Mouse (Mus musculus) lung, postnatal 14 days (tissue): ENCODE measurements around the gene Cd109.

Experiments
- DNase-seq: peaks from one replicate; pipeline ENCODE4 v3.0.0; 2021

The Cd109 gene

GRCm38 (mm10) chr9:78646008-78646777 lies 30.8 kb downstream of the Cd109 start:
- DNase-seq = peak; percentile 72

- no peak for DNase-seq
These were observed 33.3 kb downstream of the Cd109 start for GRCm38 (mm10) chr9:78648641-78649040.

DNA sequence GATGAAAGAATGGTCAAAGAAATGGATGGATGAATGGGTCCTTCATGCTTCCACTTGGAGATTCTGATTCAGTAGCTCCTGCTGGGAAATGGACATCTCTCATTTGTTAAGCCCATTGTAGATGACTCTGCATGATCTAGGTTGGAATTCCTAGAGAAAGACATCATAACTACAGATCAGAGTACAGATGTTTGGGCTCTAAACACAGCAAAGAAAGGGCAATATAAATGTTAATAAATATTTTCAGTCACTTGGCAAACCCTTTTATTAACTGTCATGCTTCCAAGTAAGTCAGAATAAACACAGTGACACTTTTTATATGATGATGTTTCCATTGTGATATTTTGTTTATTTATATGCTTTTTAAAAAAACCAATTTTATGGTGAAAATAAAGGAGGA lies 34.1 kb downstream of the Cd109 start:
- no peak for DNase-seq

DNA sequence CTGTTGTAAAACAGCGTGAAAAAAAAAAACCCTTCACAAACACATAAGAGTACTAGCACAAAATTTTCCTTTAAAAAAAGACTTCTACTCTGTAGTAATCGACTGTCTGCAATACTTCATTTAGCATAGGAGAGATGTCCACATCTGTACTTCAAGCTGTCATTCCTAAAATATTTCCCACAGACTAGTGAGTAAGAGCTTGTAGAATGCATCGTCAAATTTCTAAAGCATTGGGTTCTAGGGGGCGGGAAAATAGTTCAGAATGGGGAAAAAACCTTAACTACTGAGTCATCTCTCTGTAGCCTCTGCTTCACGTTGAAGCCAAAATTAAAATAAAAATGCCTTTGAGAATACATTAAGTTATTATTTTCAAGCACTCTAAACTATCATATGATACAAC lies 42.2 kb downstream of the Cd109 start:
- no peak for DNase-seq

DNA sequence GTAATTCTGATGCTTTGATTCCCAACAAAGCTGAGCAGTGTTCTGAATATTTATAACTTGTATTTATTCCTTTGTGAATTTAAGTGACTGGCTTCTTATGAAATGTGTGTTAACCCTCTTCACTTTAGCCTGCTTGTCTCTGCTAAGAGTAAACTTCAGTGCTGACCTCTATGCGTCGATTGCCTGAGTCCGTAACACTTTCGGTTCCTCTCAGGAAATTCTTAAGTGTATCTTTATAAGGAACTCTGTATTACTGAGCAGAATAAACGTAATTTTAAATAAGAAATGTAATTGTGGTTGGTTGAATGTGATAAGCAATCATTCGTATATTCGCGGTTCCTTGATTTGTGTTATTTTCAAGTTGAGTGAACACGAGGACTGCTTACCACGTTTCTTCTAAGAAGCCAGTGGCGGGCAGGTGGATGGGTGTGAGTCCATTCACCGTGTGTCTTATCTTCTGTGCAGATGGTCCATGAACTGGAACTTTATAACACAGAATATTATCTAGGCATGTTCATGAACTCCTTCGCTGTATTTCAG lies 56.2 kb downstream of the Cd109 start:
- no peak for DNase-seq

GRCm38 (mm10) chr9:78700691-78701090 lies 85.3 kb downstream of the Cd109 start:
- peak; percentile 79 for DNase-seq

GRCm38 (mm10) chr9:78702509-78703239 lies 87.3 kb downstream of the Cd109 start:
- no peak for DNase-seq

- DNase-seq = no peak
These were observed 105.8 kb downstream of the Cd109 start for GRCm38 (mm10) chr9:78720888-78721798.

GRCm38 (mm10) chr9:78731931-78732330 lies 116.6 kb downstream of the Cd109 start:
- DNase-seq = no peak

- DNase-seq = no peak
These were observed 120.2 kb downstream of the Cd109 start for GRCm38 (mm10) chr9:78735519-78735918.

DNA sequence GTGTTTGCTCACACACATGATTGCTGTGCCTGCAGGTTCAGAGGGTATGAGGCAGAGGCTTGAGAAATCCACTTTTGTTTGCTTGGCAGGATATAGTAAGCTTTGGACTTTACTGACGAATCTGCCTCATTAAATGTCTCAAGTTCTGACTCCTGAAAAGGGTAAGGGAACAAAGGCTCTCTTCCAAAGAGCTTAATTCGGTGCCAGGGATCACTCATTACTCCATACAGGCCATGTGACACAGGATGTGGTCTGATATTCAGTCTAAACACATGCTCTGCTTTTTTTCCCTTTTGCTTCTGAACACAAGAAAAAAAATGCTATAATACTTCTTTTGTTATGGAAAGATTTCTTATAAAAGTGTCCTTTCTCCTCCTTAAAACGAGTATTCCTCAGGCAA lies 126.7 kb downstream of the Cd109 start:
- DNase-seq = peak; percentile 17

GRCm38 (mm10) chr9:78750246-78750645 lies 134.9 kb downstream of the Cd109 start:
- peak; percentile 3 for DNase-seq
